Mouse (Mus musculus) MEL (cell line): ENCODE data around the gene Lmo4.

Source experiments
- CHD2 ChIP-seq: IDR thresholded peaks from 2 replicates; pipeline ENCODE4 v1.6.1; 2011; ENCODE audit warnings: low read length, improper control_type of control experiment
- CTCF ChIP-seq, 3 experiments: IDR thresholded peaks in 2 of 3; conservative IDR thresholded peaks in 1 of 3; 2 replicates each; pipeline ENCODE4 v1.5.1; 2011 to 2012; ENCODE audit warnings: low read length in 3 of 3, low read depth in 2 of 3, mild to moderate bottlenecking in 2 of 3, improper control_type of control experiment in 1 of 3, inconsistent platforms in 1 of 3, mixed read lengths in 1 of 3, moderate library complexity in 1 of 3; ENCODE audit not compliant: control insufficient read depth in 1 of 3, insufficient read depth in 1 of 3, poor library complexity in 1 of 3, severe bottlenecking in 1 of 3
- E2F4 ChIP-seq: IDR thresholded peaks from 2 replicates; pipeline ENCODE4 v1.6.1; 2011; ENCODE audit warnings: low read depth, low read length, improper control_type of control experiment, borderline replicate concordance
- EP300 ChIP-seq, 2 experiments: IDR thresholded peaks; 2 replicates each; pipeline ENCODE4 v1.6.1; 2011; ENCODE audit warnings: improper control_type of control experiment in 2 of 2, low read length in 2 of 2, low read depth in 1 of 2, mild to moderate bottlenecking in 1 of 2
- KAT2A ChIP-seq: conservative IDR thresholded peaks from 2 replicates; pipeline ENCODE4 v1.6.1; 2012; ENCODE audit warnings: low read depth, low read length, improper control_type of control experiment, inconsistent platforms
- MAX ChIP-seq: IDR thresholded peaks from 2 replicates; pipeline ENCODE4 v1.6.1; 2011; ENCODE audit warnings: low read length, improper control_type of control experiment
- POLR2A ChIP-seq, 2 experiments: IDR thresholded peaks; 2 replicates each; pipeline ENCODE4 v1.6.1; 2011 to 2012; ENCODE audit warnings: low read length in 2 of 2, mild to moderate bottlenecking in 2 of 2, control low read depth in 1 of 2, improper control_type of control experiment in 1 of 2, low read depth in 1 of 2, moderate library complexity in 1 of 2; ENCODE audit not compliant: control insufficient read depth in 1 of 2, insufficient read depth in 1 of 2, poor library complexity in 1 of 2
- ZC3H11A ChIP-seq: IDR thresholded peaks from 2 replicates; pipeline ENCODE4 v1.6.1; 2012; ENCODE audit warnings: low read depth, mild to moderate bottlenecking, inconsistent platforms, low read length, improper control_type of control experiment
- ZMIZ1 ChIP-seq: IDR thresholded peaks from 2 replicates; pipeline ENCODE4 v1.6.1; 2012; ENCODE audit warnings: low read depth, mild to moderate bottlenecking, inconsistent platforms, low read length, improper control_type of control experiment, moderate library complexity
- ZNF384 ChIP-seq: IDR thresholded peaks from 2 replicates; pipeline ENCODE4 v1.6.1; 2012; ENCODE audit warnings: low read depth, mild to moderate bottlenecking, inconsistent platforms, low read length, improper control_type of control experiment

- TF ChIP-seq POLR2A (IDR thresholded peaks at IDR 0.05; ENCODE audit: control insufficient read depth in 1 of 2, insufficient read depth in 1 of 2, low read depth in 1 of 2, low read length in 2 of 2, poor library complexity in 1 of 2) (no peak), ZMIZ1 (no peak), ZNF384 (no peak), CTCF (IDR thresholded peaks at IDR 0.05 in 2 of 3, conservative IDR thresholded peaks at IDR 0.05 in 1 of 3; ENCODE audit: control insufficient read depth in 1 of 3, insufficient read depth in 1 of 3, low read depth in 2 of 3, low read length in 3 of 3, poor library complexity in 1 of 3, severe bottlenecking in 1 of 3) (no peak), CHD2 (no peak), KAT2A (no peak), MAX (no peak), EP300 (IDR thresholded peaks at IDR 0.05; ENCODE audit: low read depth in 1 of 2, low read length in 2 of 2) (no peak), ZC3H11A (no peak), E2F4 (no peak)
Observed at GRCm38 (mm10) chr3:144151001-144151400, 54.0 kb downstream of the Lmo4 start.
